Mouse (Mus musculus): Measurements from ENCODE around the gene Gm20388.

GRCm38 (mm10) chr8:121795461-121795860, 1884.8 kb downstream of the Gm20388 start:
- TF ChIP-seq CTCF (IDR thresholded peaks at IDR 0.05; ENCODE audit: low read depth): no peak
- no peak for TF ChIP-seq EP300 (IDR thresholded peaks at IDR 0.05; ENCODE audit: low read depth)

Data from liver, embryonic 14.5 days (tissue).